Mouse (Mus musculus) right cerebral cortex, postnatal 36 days (tissue): ENCODE measurements around the gene Ano6.

ENCODE experiments used
- DNase-seq, 2 experiments: peaks; one replicate each; pipeline ENCODE4 v3.0.0; 2022; ENCODE audit warnings: low spot score in 2 of 2, mixed read lengths in 1 of 2

The Ano6 gene

DNA sequence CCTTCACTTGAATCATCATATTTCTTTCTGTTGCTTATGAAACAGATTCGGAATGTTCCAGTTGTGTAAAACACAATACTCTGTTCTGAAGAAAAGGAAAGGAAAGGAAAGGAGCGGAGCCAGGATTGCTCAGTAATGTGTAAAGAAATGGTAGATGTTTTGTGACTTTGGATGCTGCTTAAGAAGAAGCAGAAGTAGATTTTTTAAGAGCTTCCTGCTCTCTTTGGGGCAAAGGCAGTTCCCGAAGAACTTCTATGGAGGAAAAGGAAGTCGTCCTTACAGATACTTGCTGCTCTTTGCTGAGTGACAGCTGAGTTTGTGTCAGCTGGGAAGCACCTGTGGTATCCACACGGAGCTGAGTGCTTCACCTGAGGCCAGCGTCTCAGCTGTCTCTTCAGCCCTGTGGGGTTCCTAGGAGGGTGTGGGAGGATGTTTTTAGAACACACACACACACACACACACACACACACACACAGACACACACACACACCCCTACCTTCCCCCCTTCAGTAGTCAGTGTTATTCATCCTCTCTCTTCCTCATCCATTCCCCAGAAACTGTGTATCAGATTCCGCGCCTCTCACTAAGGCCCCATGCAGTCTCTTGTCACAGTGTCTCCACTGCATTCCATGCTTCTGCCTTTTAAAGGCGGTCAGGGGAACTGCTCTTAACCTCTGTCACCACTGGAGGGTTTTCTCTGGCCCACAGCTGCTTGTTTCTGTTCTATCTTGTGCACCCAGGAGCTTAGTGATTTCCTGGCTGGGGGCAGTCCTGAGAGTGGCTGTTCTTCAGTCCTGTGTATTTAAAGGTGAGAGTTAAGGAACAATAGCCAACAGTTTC, 6.7 kb downstream of the Ano6 start:
- DNase-seq, result no peak

- DNase-seq, result no peak
These were observed 7.6 kb downstream of the Ano6 start for GRCm38 (mm10) chr15:95798266-95798665.

- DNase-seq, result no peak
These were observed 9.0 kb downstream of the Ano6 start for GRCm38 (mm10) chr15:95799632-95800031.

DNA sequence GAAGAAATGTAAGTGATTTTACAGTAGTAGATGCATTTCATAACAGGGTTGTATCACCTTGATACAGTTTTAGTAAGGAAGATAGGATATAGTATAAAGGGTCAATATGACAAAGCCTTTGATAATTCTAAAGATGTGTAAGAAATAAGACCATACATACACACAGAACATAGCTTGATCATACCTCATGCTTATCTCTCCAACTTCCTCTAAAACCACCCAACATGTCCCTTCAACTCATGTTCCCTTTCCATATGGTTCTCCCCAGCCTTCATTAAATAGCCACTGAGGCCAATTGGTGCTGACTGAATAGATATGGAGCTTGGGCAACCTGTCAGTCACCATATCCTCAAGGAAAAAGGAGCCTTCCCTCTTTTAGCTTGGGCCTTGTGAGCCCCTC, 9.4 kb downstream of the Ano6 start:
- DNase-seq, result no peak

GRCm38 (mm10) chr15:95801261-95801979, 10.8 kb downstream of the Ano6 start:
- no peak for DNase-seq

DNA sequence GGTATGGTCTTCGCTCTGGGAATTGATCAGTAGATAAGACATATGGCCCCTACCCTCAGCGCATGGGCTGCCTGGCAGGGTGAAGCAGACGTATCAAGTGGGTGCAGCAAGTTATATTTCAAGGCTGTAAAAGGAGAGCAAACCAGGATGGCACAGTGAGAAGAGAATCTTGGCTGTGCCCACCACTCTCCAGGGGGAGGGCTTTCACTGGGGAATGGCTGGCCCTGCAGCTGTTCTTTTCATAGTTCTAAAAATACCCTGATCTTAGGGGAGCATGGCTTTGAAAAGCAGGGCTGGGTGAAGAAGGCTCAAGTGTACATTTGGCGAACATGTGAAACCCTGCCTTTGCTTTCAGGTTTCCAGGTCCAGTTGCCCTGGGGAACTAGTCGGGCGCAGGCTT, 11.5 kb downstream of the Ano6 start:
- no peak for DNase-seq

GRCm38 (mm10) chr15:95802762-95803161, 12.1 kb downstream of the Ano6 start:
- DNase-seq, result no peak

DNA sequence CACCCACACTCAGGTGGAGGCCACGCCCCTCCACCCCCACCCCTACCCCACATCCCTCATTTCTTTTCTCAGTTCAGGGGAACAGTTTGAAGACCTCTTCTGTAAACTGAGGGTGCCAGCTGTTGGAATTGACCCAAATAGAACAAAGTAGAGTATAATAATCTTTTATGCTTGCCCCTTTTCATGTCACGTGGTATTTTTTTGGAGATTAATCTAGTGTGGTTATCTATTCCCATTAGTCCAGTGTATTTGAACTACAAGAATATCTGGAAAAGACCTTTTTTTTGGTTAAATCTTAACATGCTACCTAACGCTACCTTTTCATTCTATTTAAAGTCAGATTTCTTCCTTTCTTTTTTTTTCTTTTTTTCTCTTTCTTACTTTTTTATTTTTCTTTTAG, 12.8 kb downstream of the Ano6 start:
- DNase-seq, result no peak

GRCm38 (mm10) chr15:95804255-95804654, 13.6 kb downstream of the Ano6 start:
- peak; percentile 49 to 74 for DNase-seq

GRCm38 (mm10) chr15:95805022-95805471, 14.4 kb downstream of the Ano6 start:
- DNase-seq, result no peak

GRCm38 (mm10) chr15:95807908-95808307, 17.3 kb downstream of the Ano6 start:
- no peak for DNase-seq

DNA sequence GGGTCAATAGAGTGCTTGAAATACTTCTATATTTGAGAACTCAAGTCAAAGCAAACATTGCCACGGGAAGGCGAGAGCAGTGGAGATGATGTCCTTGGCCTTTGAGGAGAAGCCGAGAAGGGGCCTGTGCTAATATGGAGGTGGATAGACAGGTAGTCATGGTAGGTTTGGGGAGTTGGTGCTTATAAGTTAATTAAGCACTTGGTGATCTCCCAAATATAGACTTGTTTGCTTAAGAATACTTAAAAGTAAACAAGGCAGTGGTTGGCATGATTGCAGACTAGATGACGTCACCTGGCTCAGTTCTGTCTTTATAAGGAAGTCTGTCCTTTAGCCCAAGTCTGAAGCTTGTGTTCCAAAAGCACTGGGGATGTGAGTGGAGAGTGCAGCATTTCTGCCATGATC, 19.7 kb downstream of the Ano6 start:
- DNase-seq, result no peak

- no peak for DNase-seq
These were observed 22.4 kb downstream of the Ano6 start for GRCm38 (mm10) chr15:95812821-95813571.

DNA sequence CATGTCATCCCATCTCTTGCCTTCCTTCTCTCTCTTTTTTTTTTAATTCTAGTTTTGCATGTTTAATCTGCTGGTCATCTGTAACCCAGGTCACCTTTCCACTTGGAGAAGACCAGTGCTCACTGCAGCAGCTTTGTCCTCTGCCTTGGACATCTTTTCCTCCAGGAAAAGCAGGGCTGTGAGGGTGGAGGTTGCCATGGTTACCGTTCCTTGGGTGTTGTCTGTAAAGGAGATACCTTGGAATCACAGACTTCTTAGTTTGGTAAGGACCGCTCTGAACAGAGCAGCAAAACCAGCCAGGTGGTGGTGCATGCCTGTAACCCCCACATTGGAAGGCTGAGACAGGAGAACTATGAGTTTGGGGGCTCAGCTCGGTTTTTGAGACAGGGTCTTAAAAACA, 26.9 kb downstream of the Ano6 start:
- DNase-seq, result peak; percentile 47 to 70

DNA sequence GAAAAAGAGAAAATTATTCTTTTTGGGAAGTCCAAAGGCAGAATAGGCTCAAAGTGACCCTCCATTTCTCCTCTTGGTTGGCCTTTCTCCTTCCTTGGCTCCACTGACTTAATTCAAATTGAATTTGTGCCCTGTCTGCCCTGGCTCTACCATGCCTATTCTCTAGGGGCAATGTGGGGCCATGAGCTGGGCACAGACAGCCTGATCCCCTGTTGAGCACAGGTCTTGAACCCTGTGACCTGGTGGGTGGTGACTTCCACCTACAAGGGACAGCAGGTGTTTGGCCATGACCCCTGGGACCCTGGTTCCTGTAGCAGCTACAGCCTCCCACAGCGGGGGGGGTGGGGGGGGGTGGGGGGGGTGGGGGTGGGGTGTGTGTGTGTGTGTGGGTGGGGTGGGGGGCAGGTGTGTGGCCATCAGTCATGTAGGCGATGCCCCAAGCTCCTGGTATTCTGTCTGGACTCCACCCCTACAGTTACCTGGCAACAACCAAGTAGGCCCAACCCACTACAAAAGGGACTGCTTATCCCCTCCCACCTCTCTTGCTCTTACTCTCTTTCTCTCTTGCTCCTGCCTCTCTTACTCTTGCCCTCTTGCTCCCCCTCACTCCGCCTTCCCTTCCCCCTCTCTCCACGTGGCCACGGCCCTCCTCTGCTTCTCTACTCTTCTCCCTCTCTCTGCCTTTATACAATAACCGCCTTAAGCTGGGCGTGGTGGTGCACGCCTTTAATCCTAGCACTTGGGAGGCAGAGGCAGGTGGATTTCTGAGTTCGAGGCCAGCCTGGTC, 28.8 kb downstream of the Ano6 start:
- no peak for DNase-seq

DNA sequence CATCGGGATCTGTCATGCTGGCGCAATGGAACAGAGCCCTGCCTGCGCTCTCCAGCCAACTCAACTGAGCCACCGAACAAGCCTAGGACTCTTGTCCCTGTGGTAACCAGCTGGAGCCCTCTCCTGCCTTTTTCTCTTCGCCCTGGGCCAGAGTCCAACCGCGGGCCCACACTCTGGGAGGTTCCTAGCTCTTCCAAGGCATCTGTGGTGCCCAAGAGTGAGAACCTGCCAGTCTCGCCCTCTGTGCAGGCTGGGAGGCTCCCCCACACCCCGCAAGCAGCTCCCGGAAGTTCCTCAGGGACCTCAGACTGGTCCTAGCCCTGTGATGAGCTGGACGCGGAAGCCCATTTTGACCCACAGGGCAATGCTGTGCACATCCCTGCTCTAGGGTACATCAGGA, 29.5 kb downstream of the Ano6 start:
- DNase-seq, result no peak

GRCm38 (mm10) chr15:95820678-95821077, 30.0 kb downstream of the Ano6 start:
- no peak for DNase-seq

- no peak for DNase-seq
These were observed 31.5 kb downstream of the Ano6 start for GRCm38 (mm10) chr15:95822099-95822498.

- no peak for DNase-seq
These were observed 33.0 kb downstream of the Ano6 start for GRCm38 (mm10) chr15:95823383-95824306.

DNA sequence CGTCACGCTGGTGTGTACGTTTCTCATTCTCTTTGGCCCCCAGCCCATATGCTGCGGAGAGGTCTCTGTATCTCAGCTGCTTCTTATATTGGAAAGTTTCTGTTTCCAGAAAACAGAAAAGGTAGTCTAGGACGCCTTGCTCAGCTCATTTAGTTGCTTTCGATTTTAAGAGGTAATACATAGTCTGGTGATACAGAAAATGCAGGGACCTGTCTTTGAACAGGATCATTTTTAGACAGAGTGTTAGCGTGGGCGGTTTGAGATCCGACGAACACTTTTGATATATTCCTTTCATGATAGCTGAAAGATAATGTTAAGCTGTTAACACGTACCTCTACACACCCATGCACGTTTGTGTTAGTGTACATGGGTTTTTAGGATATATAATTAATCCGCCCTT, 35.9 kb downstream of the Ano6 start:
- DNase-seq, result no peak
